Mouse (Mus musculus) olfactory bulb, adult 2 months (tissue): ENCODE data around the gene Irf4.

Experiments
- CTCF ChIP-seq: fragments of 200-500 bp; IDR thresholded peaks from 2 replicates; pipeline ENCODE4 v1.5.1; 2012; ENCODE audit warnings: low read depth, mild to moderate bottlenecking, low read length, moderate library complexity; ENCODE audit not compliant: insufficient read depth
- POLR2A ChIP-seq: fragments of 200-500 bp; IDR thresholded peaks from 2 replicates; pipeline ENCODE4 v1.6.1; 2012; ENCODE audit warnings: mild to moderate bottlenecking, low read depth, low read length, moderate library complexity; ENCODE audit not compliant: insufficient read depth

- TF ChIP-seq CTCF (no peak), POLR2A (no peak)
These were observed 35.4 kb upstream of the Irf4 start for GRCm38 (mm10) chr13:30713621-30714020.
